Mouse (Mus musculus) inflammation-experienced regulatory T-cells, adult 6 months (primary cell): ENCODE results near the gene Mob3a. TPM values are rescaled to one million over a fixed set of nuclear protein-coding genes. Genes with fewer than 3 reads are reported as not detected.
A peak's percentile ranks its signal among the peaks of the same experiment; 100 is the strongest.

Experiments used
- ATAC-seq: one replicate; pipeline ENCODE4 v1.8.0; 2017
- polyA plus RNA-seq, 3 experiments: library from polyadenylated mRNA; unstranded; fragments of 100-300 nt; shearing (Covaris generic); gene quantifications; one replicate each; pipeline ENCODE4 v1.2.1; 2017

Mob3a gene
- polyA plus RNA-seq, 3 experiments from 2014 or later: 190 to 248 (median 240) TPM

- peak; percentile 28 for ATAC-seq
Observed at GRCm38 (mm10) chr10:80677128-80677875, 24.5 kb downstream of the Mob3a start.

- ATAC-seq: peak; percentile 73
Observed at GRCm38 (mm10) chr10:80676198-80676928, 25.4 kb downstream of the Mob3a start.

GRCm38 (mm10) chr10:80675405-80676197 is 26.2 kb downstream of the Mob3a start:
- no peak for ATAC-seq

- ATAC-seq: no peak
Observed at GRCm38 (mm10) chr10:80674851-80675404, 26.8 kb downstream of the Mob3a start.

- no peak for ATAC-seq
Observed at GRCm38 (mm10) chr10:80674161-80674711, 27.5 kb downstream of the Mob3a start.

- ATAC-seq: no peak
Observed at GRCm38 (mm10) chr10:80673690-80674089, 28.1 kb downstream of the Mob3a start.

- ATAC-seq: no peak
Observed at GRCm38 (mm10) chr10:80671936-80672690, 29.7 kb downstream of the Mob3a start.

- no peak for ATAC-seq
Observed at GRCm38 (mm10) chr10:80671251-80671650, 30.5 kb downstream of the Mob3a start.

- no peak for ATAC-seq
Observed at GRCm38 (mm10) chr10:80670531-80670930, 31.2 kb downstream of the Mob3a start.

GRCm38 (mm10) chr10:80669737-80670485 is 31.9 kb downstream of the Mob3a start:
- no peak for ATAC-seq

GRCm38 (mm10) chr10:80669018-80669417 is 32.8 kb downstream of the Mob3a start:
- no peak for ATAC-seq

GRCm38 (mm10) chr10:80668614-80669013 is 33.2 kb downstream of the Mob3a start:
- ATAC-seq: no peak

- no peak for ATAC-seq
Observed at GRCm38 (mm10) chr10:80666837-80667412, 34.9 kb downstream of the Mob3a start.

- no peak for ATAC-seq
Observed at GRCm38 (mm10) chr10:80665981-80666733, 35.6 kb downstream of the Mob3a start.

GRCm38 (mm10) chr10:80665459-80665858 is 36.3 kb downstream of the Mob3a start:
- no peak for ATAC-seq

GRCm38 (mm10) chr10:80665016-80665380 is 36.8 kb downstream of the Mob3a start:
- ATAC-seq: peak; percentile 26

GRCm38 (mm10) chr10:80664197-80665015 is 37.4 kb downstream of the Mob3a start:
- ATAC-seq: peak; percentile 10

- no peak for ATAC-seq
Observed at GRCm38 (mm10) chr10:80663485-80664196, 38.1 kb downstream of the Mob3a start.
